Mouse (Mus musculus): ENCODE data around the gene Ptgir. TPM values are rescaled to one million over a fixed set of nuclear protein-coding genes. Genes with fewer than 3 reads are reported as not detected.

Ptgir gene
- polyA plus RNA-seq, 1 experiment = 0.08 TPM

GRCm38 (mm10) chr7:16919395-16920149 lies 13.3 kb downstream of the Ptgir start:
- TF ChIP-seq CTCF (IDR thresholded peaks at IDR 0.05; ENCODE audit: extremely low read depth, insufficient read depth, low read length) = no peak
- TF ChIP-seq POLR2A (IDR thresholded peaks at IDR 0.05; ENCODE audit: extremely low read depth, insufficient read depth, low read length) = no peak
- H3K27ac ChIP-seq (ENCODE audit: insufficient read depth, low read length) = no peak overlapping the region
- peaks cover 18% of the 10 kb centered on the region for H3K4me1 ChIP-seq (ENCODE audit: control insufficient read depth, insufficient read depth, low read length)
- peak overlapping the region; percentile 73; the same call in 1 of the 2 replicates for H3K4me3 ChIP-seq (ENCODE audit: insufficient read depth, low read length)

DNA sequence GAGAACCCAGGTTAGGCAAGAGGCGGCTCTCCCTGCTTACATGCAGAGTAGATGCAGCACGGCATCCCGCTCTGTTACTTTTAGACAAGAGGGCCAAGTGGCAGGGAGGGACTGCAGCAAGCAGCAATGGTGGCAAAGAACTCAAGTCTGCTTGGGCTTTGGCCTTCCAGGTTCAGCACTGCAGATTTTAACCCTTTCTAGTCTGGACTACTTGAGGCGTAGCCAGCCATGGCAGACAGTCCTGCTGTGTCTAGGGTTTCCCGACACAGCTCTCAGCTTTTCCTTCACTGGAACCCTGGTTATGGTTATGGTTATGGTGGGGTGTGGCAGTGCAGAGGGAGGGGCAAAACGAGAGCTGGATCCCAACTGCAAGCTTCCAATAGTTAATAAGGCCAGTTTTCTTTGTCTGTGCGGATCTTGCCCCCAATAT lies 13.9 kb downstream of the Ptgir start:
- H3K27ac ChIP-seq (ENCODE audit: insufficient read depth, low read length) = no peak overlapping the region
- H3K4me1 ChIP-seq (ENCODE audit: control insufficient read depth, insufficient read depth, low read length) = peaks cover 18% of the 10 kb centered on the region
- H3K4me3 ChIP-seq (ENCODE audit: insufficient read depth, low read length) = peak overlapping the region; percentile 73
- TF ChIP-seq CTCF (IDR thresholded peaks at IDR 0.05; ENCODE audit: extremely low read depth, insufficient read depth, low read length) (no peak), POLR2A (IDR thresholded peaks at IDR 0.05; ENCODE audit: extremely low read depth, insufficient read depth, low read length) (no peak)

DNA sequence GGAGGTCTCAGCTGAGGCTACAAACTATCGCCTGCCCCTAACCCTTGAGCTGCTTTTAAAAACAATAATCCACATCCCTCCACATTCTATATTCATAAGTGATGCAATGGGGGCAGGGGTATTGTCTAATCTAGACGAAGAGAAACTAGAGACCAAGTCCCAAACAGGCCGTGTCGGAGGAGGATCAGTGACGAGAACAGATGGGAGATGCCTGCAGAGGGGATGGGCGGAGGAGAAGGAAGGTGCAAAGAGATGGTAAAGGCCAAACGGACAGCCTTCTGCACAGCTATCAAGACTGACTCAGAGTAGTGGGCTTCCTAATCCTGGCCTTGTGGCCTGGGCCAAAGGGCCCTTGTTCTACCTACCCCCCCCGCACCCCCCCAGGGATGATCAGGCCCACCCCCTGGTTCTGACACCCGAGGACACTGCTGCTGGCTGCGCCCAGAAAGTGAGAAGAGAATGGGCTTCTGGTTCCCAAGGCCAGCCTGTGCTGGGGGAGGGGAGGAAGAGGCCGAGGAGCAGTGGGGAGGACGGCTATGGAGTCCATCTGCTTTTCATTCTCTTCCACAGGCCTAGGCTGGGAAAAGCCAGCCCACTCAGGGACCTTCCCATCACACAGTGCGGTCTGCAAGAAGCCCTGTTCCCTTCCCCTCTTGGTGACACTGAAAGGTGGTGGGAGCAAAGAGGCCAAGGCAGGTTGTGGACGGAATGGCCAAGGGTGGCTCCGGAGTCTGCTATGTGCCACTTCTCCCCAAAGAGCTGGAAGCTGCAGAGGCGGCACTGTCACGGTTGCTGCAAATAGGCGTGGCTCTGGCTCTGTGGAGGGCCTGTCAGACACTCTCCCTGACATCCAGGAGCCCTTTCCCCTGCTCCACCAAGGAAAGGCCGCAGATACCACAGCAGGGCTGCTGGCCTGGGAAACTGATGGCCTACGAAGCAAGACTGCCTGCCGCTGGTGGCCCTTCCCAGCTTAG lies 14.8 kb downstream of the Ptgir start:
- no peak for TF ChIP-seq CTCF (IDR thresholded peaks at IDR 0.05; ENCODE audit: extremely low read depth, insufficient read depth, low read length)
- 0 out of 2 replicates have a peak, but pooled peaks have one; percentile 36 for TF ChIP-seq POLR2A (IDR thresholded peaks at IDR 0.05; ENCODE audit: extremely low read depth, insufficient read depth, low read length)
- Histone ChIP-seq H3K27ac (ENCODE audit: insufficient read depth, low read length) (peak overlapping the region; percentile 71), H3K4me3 (ENCODE audit: insufficient read depth, low read length) (peak overlapping the region; percentile 73), H3K4me1 (ENCODE audit: control insufficient read depth, insufficient read depth, low read length) (peaks cover 18% of the 10 kb centered on the region)

GRCm38 (mm10) chr7:16921881-16922335 lies 15.6 kb downstream of the Ptgir start:
- TF ChIP-seq POLR2A (IDR thresholded peaks at IDR 0.05; ENCODE audit: extremely low read depth, insufficient read depth, low read length) (no peak), CTCF (IDR thresholded peaks at IDR 0.05; ENCODE audit: extremely low read depth, insufficient read depth, low read length) (no peak)
- peaks cover 17% of the 10 kb centered on the region for H3K4me1 ChIP-seq (ENCODE audit: control insufficient read depth, insufficient read depth, low read length)
- peak overlapping the region; percentile 73 for H3K4me3 ChIP-seq (ENCODE audit: insufficient read depth, low read length)
- H3K27ac ChIP-seq (ENCODE audit: insufficient read depth, low read length) = peak overlapping the region; percentile 71

DNA sequence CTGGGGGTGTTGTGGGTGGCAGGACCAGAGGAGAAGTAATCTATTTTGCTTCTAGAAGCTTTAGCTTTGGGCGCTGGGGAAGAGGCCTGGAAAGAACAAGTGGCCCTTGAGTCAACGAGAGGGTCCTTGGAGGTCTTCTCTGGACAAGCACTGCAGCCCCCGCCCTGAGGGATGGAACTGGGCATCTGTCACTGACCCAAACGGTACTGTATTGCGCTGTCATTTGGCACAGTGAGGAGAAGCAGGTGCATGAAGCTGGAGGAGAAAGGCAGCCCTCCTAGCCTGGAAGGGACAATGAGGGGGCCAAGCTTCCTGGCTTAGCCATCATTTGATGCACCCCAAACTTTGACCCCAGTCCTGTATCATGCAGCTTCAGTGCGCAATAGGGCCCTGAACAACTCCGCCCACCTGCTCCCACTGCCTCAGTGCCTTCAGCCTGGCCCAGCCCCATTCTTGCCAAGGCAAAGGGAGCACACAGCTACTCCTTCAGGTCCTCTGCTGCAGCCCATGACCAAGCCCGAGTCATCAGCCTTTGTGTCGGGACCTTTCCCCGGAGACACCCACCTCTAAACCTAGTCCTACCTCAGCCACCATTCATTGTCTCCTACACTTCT lies 16.2 kb downstream of the Ptgir start:
- H3K4me3 ChIP-seq (ENCODE audit: insufficient read depth, low read length) = peak overlapping the region; percentile 73
- TF ChIP-seq CTCF (IDR thresholded peaks at IDR 0.05; ENCODE audit: extremely low read depth, insufficient read depth, low read length) (no peak), POLR2A (IDR thresholded peaks at IDR 0.05; ENCODE audit: extremely low read depth, insufficient read depth, low read length) (peak; percentile 81)
- peak overlapping the region; percentile 93 for H3K27ac ChIP-seq (ENCODE audit: insufficient read depth, low read length)
- H3K4me1 ChIP-seq (ENCODE audit: control insufficient read depth, insufficient read depth, low read length) = peaks cover 16% of the 10 kb centered on the region

DNA sequence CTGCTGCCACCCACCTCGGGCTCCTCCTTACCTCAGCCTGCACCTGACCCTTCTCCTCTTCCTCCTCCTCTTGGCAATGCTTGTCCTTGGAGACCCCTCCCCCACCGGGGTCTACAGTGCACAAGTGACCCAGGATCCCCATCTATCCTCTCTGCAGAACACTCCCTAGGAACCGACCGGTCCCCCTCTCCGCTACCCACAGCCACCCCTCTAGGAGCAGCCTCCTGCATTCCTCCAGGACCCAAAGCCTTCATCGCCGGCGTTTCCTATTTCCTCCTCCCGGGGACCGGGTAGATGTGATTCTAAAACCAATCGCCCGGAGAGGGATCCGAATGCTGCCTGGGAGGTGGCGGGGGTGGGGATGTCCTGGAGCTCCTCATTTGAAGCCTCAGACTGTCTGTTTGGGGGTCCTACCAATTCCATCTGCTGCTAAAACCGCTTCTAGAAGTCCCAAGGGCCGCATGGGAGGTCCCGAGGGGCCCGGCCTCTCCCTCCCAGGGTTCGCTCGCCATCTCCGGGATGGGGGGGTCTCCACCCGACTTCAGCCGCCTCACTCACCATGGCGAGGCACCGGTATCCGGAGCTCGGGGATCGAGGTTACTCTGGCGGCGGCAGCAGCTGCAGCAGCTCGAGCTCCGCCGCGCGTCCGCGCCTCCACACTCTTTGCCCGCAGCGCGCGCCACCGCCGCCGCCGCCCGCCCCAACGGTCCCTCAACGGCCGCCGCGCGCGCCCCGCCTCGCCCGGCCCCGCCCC lies 17.2 kb downstream of the Ptgir start:
- peaks cover 9% of the 10 kb centered on the region for H3K4me1 ChIP-seq (ENCODE audit: control insufficient read depth, insufficient read depth, low read length)
- 0 out of 2 replicates have a peak, but pooled peaks have one; percentile 48 for TF ChIP-seq POLR2A (IDR thresholded peaks at IDR 0.05; ENCODE audit: extremely low read depth, insufficient read depth, low read length)
- TF ChIP-seq CTCF (IDR thresholded peaks at IDR 0.05; ENCODE audit: extremely low read depth, insufficient read depth, low read length) = no peak
- H3K27ac ChIP-seq (ENCODE audit: insufficient read depth, low read length) = peak overlapping the region; percentile 93
- H3K4me3 ChIP-seq (ENCODE audit: insufficient read depth, low read length) = peak overlapping the region; percentile 73

- H3K4me3 ChIP-seq (ENCODE audit: insufficient read depth, low read length) = peak within 1 kb of the TSS; percentile 73
- peak; percentile 93 for TF ChIP-seq POLR2A (IDR thresholded peaks at IDR 0.05; ENCODE audit: extremely low read depth, insufficient read depth, low read length)
- TF ChIP-seq CTCF (IDR thresholded peaks at IDR 0.05; ENCODE audit: extremely low read depth, insufficient read depth, low read length) = no peak
Measured at GRCm38 (mm10) chr7:16924037-16924834, 17.9 kb downstream of the Ptgir start, which contains the start of gene Calm3. TSS of gene Calm3 (minus strand) at chr7:16924114.

GRCm38 (mm10) chr7:16928341-16928740 lies 22.1 kb downstream of the Ptgir start:
- TF ChIP-seq POLR2A (IDR thresholded peaks at IDR 0.05; ENCODE audit: extremely low read depth, insufficient read depth, low read length) = no peak
- no peak for TF ChIP-seq CTCF (IDR thresholded peaks at IDR 0.05; ENCODE audit: extremely low read depth, insufficient read depth, low read length)
- Histone ChIP-seq H3K27ac (ENCODE audit: insufficient read depth, low read length) (no peak overlapping the region), H3K4me1 (ENCODE audit: control insufficient read depth, insufficient read depth, low read length) (no peaks in the 10 kb centered on the region; the same call in 1 of the 2 replicates), H3K4me3 (ENCODE audit: insufficient read depth, low read length) (no peak overlapping the region)

More at GRCm38 (mm10) chr7:16924037-16924834, 17.9 kb downstream of the Ptgir start, which contains the start of gene Calm3:
- peaks cover 6% of the 10 kb centered on the region for H3K4me1 ChIP-seq (ENCODE audit: control insufficient read depth, insufficient read depth, low read length)
- H3K27ac ChIP-seq (ENCODE audit: insufficient read depth, low read length) = peak within 1 kb of the TSS; percentile 98

Measured in cortical plate, adult 2 months (tissue).